Mouse (Mus musculus): ENCODE results near the gene Efcab6. TPM values are rescaled to one million over a fixed set of nuclear protein-coding genes. Genes with fewer than 3 reads are reported as not detected.

The Efcab6 gene
- polyA plus RNA-seq, 1 experiment = 215 TPM

DNA sequence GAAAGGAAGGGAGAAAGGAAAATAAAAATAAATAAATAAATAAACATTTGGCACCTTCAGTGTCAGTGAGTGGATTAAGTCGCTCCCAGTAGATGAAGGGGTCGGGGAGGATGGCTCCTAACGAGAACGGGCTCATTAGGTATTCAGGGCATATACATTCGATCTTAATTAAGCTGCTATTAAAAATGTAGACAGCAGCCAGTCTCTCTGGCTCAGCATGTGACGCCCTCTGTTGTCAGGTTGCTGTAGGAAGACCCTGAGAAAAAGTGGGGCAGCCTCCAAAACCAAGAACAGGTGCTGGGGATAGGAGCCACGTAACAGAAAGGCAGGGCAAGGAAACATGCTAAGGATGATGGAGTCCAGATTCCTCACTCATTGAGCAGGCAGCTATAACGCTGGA, 39.5 kb downstream of the Efcab6 start:
- no peaks in the 10 kb centered on the region for H3K27me3 ChIP-seq (ENCODE audit: control insufficient read depth, insufficient read depth, low read length)
- H3K4me1 ChIP-seq (ENCODE audit: control insufficient read depth, insufficient read depth, low read length) = no peaks in the 10 kb centered on the region
- no peaks in the 10 kb centered on the region for H3K36me3 ChIP-seq (ENCODE audit: control insufficient read depth, insufficient read depth, low read length)
- no peak overlapping the region for H3K27ac ChIP-seq (ENCODE audit: control insufficient read depth, insufficient read depth, low read depth, low read length)
- TF ChIP-seq POLR2A (IDR thresholded peaks at IDR 0.05; ENCODE audit: control insufficient read depth, low read depth, low read length) = no peak
- TF ChIP-seq CTCF (IDR thresholded peaks at IDR 0.05; ENCODE audit: control insufficient read depth, insufficient read depth, insufficient replicate concordance, low read depth, low read length) = no peak
- no peak overlapping the region for H3K4me3 ChIP-seq (ENCODE audit: control insufficient read depth, low read depth, low read length)

DNA sequence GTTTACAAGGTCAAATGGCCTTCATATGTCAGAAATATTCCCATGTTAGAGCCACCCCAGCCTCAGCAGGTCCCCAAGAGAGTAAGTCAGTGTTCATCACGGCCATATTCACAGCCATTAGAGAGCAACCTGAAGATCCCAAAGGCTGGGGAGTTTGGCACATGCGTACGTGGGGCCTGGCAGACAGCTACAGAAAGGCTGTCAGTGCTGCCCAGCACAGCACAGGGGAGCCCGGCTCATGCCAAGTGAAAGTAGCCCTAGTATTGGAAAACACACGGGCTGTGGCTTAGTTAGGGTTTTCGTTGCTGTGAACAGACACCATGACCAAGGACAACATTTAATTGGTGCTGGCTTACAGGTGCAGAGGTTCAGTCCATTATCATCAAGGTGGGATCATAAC, 40.3 kb downstream of the Efcab6 start:
- no peak overlapping the region for H3K4me3 ChIP-seq (ENCODE audit: control insufficient read depth, low read depth, low read length)
- H3K4me1 ChIP-seq (ENCODE audit: control insufficient read depth, insufficient read depth, low read length) = no peaks in the 10 kb centered on the region
- no peaks in the 10 kb centered on the region for H3K27me3 ChIP-seq (ENCODE audit: control insufficient read depth, insufficient read depth, low read length)
- H3K27ac ChIP-seq (ENCODE audit: control insufficient read depth, insufficient read depth, low read depth, low read length) = no peak overlapping the region
- no peaks in the 10 kb centered on the region for H3K36me3 ChIP-seq (ENCODE audit: control insufficient read depth, insufficient read depth, low read length)
- TF ChIP-seq POLR2A (IDR thresholded peaks at IDR 0.05; ENCODE audit: control insufficient read depth, low read depth, low read length) (no peak), CTCF (IDR thresholded peaks at IDR 0.05; ENCODE audit: control insufficient read depth, insufficient read depth, insufficient replicate concordance, low read depth, low read length) (no peak)

DNA sequence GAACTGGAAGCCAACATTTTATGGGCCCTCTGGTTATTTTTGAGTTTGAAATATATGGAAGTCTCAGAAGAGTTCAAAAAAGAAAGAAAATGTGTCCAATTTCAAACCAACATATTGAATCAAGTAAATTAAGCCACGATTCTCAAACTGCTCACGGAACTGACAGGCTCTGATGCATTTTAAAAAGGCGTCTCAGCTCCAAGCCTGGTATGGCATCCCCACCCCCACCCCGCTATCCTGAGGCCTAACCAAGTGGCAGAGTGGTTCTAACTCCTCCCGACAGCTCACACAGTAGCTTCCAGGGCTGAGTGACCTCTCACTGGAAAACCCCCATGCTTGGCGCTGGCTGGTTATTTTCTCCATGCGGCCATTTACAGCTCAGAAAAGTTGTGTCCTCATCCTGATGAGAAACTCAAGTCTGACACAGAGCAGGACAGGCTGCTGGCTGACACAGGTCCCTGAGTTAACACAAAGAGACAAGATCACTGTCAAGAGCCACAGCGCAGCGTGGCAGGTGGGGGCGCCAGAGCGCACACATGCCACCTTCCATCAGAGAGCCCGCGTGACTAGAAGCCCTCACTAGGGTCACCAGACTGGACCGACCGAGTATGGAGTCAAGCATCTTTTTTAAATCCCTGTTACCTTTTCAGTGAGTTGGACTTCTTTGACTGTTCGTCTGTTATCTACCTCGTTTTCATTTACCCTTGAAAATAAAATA, 55.7 kb downstream of the Efcab6 start:
- Histone ChIP-seq H3K27me3 (ENCODE audit: control insufficient read depth, insufficient read depth, low read length) (no peaks in the 10 kb centered on the region), H3K4me3 (ENCODE audit: control insufficient read depth, low read depth, low read length) (no peak overlapping the region), H3K4me1 (ENCODE audit: control insufficient read depth, insufficient read depth, low read length) (no peaks in the 10 kb centered on the region), H3K27ac (ENCODE audit: control insufficient read depth, insufficient read depth, low read depth, low read length) (no peak overlapping the region), H3K36me3 (ENCODE audit: control insufficient read depth, insufficient read depth, low read length) (no peaks in the 10 kb centered on the region)
- TF ChIP-seq POLR2A (IDR thresholded peaks at IDR 0.05; ENCODE audit: control insufficient read depth, low read depth, low read length) = no peak
- no peak for TF ChIP-seq CTCF (IDR thresholded peaks at IDR 0.05; ENCODE audit: control insufficient read depth, insufficient read depth, insufficient replicate concordance, low read depth, low read length)

DNA sequence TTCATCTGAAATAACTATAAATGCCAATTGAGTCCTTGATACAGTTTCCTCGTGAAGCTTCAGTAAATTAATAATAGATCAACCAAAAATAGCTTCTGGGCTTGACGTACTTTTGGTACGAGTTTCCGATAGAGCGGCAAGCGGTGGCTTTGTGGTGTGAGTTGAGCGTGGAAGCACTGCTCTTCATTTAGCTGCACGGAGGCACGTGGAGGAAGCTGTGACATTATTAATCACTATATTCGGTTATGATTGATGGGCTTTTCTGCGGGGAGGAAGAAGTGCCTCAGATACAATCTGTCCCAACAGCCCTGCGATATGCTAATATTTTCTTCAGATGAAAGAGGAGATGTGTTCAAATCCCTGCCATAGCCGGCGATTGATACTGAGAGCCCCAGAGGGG, 60.9 kb downstream of the Efcab6 start:
- H3K36me3 ChIP-seq (ENCODE audit: control insufficient read depth, insufficient read depth, low read length) = no peaks in the 10 kb centered on the region
- H3K4me3 ChIP-seq (ENCODE audit: control insufficient read depth, low read depth, low read length) = no peak overlapping the region
- TF ChIP-seq CTCF (IDR thresholded peaks at IDR 0.05; ENCODE audit: control insufficient read depth, insufficient read depth, insufficient replicate concordance, low read depth, low read length) (no peak), POLR2A (IDR thresholded peaks at IDR 0.05; ENCODE audit: control insufficient read depth, low read depth, low read length) (no peak)
- H3K27ac ChIP-seq (ENCODE audit: control insufficient read depth, insufficient read depth, low read depth, low read length) = no peak overlapping the region
- H3K4me1 ChIP-seq (ENCODE audit: control insufficient read depth, insufficient read depth, low read length) = no peaks in the 10 kb centered on the region; the same call in 1 of the 2 replicates
- no peaks in the 10 kb centered on the region for H3K27me3 ChIP-seq (ENCODE audit: control insufficient read depth, insufficient read depth, low read length)

DNA sequence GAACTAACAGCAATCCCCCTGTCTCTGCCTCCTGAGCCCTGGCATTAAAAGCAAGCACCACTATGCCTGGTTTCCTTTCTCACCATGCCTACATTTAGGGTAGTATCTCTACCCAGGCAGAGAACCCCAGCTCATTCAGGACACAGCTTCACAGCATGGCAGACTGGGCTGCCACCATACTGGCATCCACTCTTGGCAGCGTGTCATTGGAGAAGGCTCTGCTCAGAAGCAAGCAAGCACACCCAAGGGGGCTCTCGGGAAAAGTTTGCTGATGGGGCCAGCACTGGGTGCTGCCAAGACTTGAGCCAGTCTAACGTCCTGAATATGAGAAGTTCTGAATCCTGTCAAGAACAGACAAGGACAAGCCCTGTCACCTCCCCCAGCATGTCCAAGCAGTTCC, 66.1 kb downstream of the Efcab6 start:
- no peak for TF ChIP-seq CTCF (IDR thresholded peaks at IDR 0.05; ENCODE audit: control insufficient read depth, insufficient read depth, insufficient replicate concordance, low read depth, low read length)
- TF ChIP-seq POLR2A (IDR thresholded peaks at IDR 0.05; ENCODE audit: control insufficient read depth, low read depth, low read length) = no peak
- Histone ChIP-seq H3K36me3 (ENCODE audit: control insufficient read depth, insufficient read depth, low read length) (no peaks in the 10 kb centered on the region), H3K27me3 (ENCODE audit: control insufficient read depth, insufficient read depth, low read length) (no peaks in the 10 kb centered on the region), H3K27ac (ENCODE audit: control insufficient read depth, insufficient read depth, low read depth, low read length) (no peak overlapping the region), H3K4me1 (ENCODE audit: control insufficient read depth, insufficient read depth, low read length) (no peaks in the 10 kb centered on the region; the same call in 1 of the 2 replicates), H3K4me3 (ENCODE audit: control insufficient read depth, low read depth, low read length) (no peak overlapping the region)

DNA sequence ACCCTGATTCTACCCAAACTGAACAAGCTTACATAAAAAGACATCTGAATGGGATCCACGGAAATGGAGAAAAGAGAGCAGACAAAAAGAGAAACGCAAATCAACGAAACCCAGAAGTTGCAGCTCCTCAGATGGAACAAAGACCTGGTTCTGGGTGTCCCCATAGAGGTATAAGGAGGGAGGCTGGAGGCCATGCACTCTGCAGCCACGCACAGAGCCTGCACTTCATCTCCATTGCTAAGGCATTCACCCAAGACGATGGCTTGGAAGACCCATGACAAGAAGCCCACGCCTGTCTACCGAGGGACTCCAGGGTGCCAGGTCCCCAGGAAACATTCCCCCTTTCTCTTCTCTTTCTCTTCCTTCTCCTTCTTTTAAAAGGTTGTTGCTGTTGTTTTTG, 66.6 kb downstream of the Efcab6 start:
- Histone ChIP-seq H3K4me3 (ENCODE audit: control insufficient read depth, low read depth, low read length) (no peak overlapping the region), H3K27me3 (ENCODE audit: control insufficient read depth, insufficient read depth, low read length) (no peaks in the 10 kb centered on the region), H3K36me3 (ENCODE audit: control insufficient read depth, insufficient read depth, low read length) (no peaks in the 10 kb centered on the region), H3K27ac (ENCODE audit: control insufficient read depth, insufficient read depth, low read depth, low read length) (no peak overlapping the region), H3K4me1 (ENCODE audit: control insufficient read depth, insufficient read depth, low read length) (no peaks in the 10 kb centered on the region; the same call in 1 of the 2 replicates)
- TF ChIP-seq CTCF (IDR thresholded peaks at IDR 0.05; ENCODE audit: control insufficient read depth, insufficient read depth, insufficient replicate concordance, low read depth, low read length) = no peak
- no peak for TF ChIP-seq POLR2A (IDR thresholded peaks at IDR 0.05; ENCODE audit: control insufficient read depth, low read depth, low read length)

DNA sequence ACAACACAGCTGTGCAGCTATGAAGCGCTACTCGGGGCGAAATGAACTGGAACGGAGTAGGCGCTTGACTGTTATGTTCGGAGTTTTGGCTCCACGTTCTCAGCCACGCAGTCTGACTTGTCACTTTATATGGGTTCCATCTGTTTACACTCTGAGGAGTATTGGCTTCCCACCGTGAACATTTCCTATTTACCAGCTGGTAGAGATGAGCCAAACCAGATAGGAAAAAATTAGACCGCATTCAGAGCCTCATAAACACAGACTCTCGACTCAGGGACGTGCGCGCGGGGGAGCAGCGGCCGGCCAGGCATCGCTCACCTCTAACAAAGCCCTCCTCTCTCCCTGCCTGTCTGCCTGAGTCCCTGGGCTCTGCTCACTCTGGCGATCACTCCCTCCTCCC, 67.1 kb downstream of the Efcab6 start:
- H3K4me3 ChIP-seq (ENCODE audit: control insufficient read depth, low read depth, low read length) = no peak overlapping the region
- no peak for TF ChIP-seq POLR2A (IDR thresholded peaks at IDR 0.05; ENCODE audit: control insufficient read depth, low read depth, low read length)
- TF ChIP-seq CTCF (IDR thresholded peaks at IDR 0.05; ENCODE audit: control insufficient read depth, insufficient read depth, insufficient replicate concordance, low read depth, low read length) = no peak

More for the DNA sequence above, 67.1 kb downstream of the Efcab6 start:
- Histone ChIP-seq H3K36me3 (ENCODE audit: control insufficient read depth, insufficient read depth, low read length) (no peaks in the 10 kb centered on the region), H3K4me1 (ENCODE audit: control insufficient read depth, insufficient read depth, low read length) (no peaks in the 10 kb centered on the region), H3K27ac (ENCODE audit: control insufficient read depth, insufficient read depth, low read depth, low read length) (no peak overlapping the region), H3K27me3 (ENCODE audit: control insufficient read depth, insufficient read depth, low read length) (no peaks in the 10 kb centered on the region)
